Mouse (Mus musculus) lung, adult 2 months (tissue): ENCODE results near the gene Hyal1. TPM values are rescaled to one million over a fixed set of nuclear protein-coding genes. Genes with fewer than 3 reads are reported as not detected.

Source experiments
- DNase-seq: peaks from one replicate; pipeline ENCODE4 v3.0.0; 2022
- H3K4me1 ChIP-seq: fragments of 200-500 bp; 2 replicates; pipeline ENCODE4 v1.6.1; 2011; ENCODE audit warnings: low read length; ENCODE audit not compliant: control insufficient read depth, insufficient read depth
- H3K4me3 ChIP-seq: fragments of 200-500 bp; replicated peaks from 2 replicates; pipeline ENCODE3; 2011; ENCODE audit warnings: low read depth, mild to moderate bottlenecking, control low read depth, low read length; ENCODE audit errors: extremely low read depth
- CTCF ChIP-seq: fragments of 200-500 bp; IDR thresholded peaks from 2 replicates; pipeline ENCODE4 v1.5.1; 2011; ENCODE audit warnings: mild to moderate bottlenecking, low read length, control low read depth; ENCODE audit not compliant: insufficient read depth
- POLR2A ChIP-seq: fragments of 200-500 bp; IDR thresholded peaks from 2 replicates; pipeline ENCODE4 v1.6.1; 2011; ENCODE audit warnings: low read depth, mild to moderate bottlenecking, control low read depth, low read length, borderline replicate concordance; ENCODE audit errors: extremely low read depth
- WGBS: fragments of 180-500 bp; shearing (Covaris S2); methylation state at CpG from one replicate; pipeline ENCODE4 v1.1.7; 2018; 5-methylcytosine and 5-hydroxymethylcytosine counted together
- polyA plus RNA-seq: library from polyadenylated mRNA; depleted of rRNA; stranded (reverse); fragments of >200 nt; gene quantifications from 2 replicates; pipeline ENCODE4 v1.2.3, GENCODE M21; 2012

The Hyal1 gene
- polyA plus RNA-seq, 1 experiment, result 26.5 TPM

DNA sequence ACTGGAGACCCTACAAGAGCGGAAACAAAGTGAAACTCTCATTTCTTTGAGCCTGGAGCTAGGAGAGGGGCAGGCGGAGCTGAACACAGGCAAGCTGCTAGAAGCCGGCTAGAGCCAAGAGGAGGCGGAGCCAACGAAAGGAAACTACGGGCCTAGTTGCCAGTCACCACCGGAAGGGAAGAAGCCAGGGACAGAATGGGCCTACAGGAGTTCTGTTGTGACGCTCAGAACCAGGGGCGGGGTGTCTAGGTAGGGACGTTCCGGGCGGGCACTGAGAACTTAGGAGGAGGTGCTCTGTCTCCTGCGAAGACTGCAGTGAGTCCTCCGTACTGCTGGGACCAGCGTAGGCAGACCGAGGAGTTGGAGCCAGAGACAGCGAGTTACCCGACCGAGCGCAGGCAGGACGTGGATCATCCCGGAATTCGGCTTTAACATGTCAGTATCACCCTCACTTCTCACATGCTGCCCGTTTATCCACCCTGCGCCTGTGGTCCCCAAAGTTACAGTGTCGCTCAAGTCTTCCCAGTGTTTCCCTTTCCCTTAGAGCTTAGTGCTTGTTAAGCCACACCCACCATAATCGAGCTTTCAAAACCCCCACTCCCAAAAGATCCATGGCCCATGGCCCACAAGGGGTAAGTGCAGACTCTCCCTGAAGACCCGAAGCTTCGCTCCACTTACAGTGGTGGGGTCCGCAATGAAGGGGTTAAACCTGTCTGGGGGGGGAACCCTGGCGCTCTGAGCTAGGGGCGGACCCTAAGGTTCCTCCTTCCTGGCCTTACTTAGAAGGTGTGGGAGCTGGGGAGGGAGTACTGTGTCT lies 4.0 kb downstream of the Hyal1 start, which contains the start of gene Hyal3:
Hyal3 (plus strand) TSS at position 318 of the 817 bp plus-strand sequence.
- WGBS, result under 1% methylated on average over 32 of the region's 32 CpGs
- Histone ChIP-seq H3K4me3 (peak within 1 kb of the TSS; percentile 86), H3K4me1 (peaks cover 15% of the 10 kb centered on the region; the same call in 1 of the 2 replicates)
- DNase-seq, result peak; percentile 86
- TF ChIP-seq CTCF (no peak), POLR2A (peak; percentile 96; the same call in 1 of the 2 replicates)

DNA sequence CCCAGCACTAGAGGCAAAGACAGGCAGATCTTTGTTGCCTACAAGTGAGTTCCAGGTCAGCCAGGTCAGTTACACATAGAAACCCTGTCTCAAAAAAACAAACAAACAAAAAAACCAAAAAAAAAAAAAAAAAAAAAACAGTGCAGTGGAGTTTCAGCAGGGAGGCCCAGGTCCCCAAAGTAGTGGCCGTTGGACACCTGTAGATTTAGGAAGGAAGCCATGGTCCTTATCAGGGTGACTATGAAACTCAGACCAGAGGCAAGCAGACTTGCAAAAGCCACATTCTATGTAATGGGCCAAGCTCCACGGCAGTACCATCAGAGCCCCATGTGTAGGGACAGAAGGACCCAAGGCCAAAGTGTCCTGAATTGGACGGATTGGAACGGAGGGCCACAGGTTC lies 4.9 kb downstream of the Hyal1 start:
- Histone ChIP-seq H3K4me3 (peak overlapping the region; percentile 86), H3K4me1 (peaks cover 11% of the 10 kb centered on the region; the same call in 1 of the 2 replicates)
- TF ChIP-seq CTCF (no peak), POLR2A (no peak)
- 58% methylated on average over 4 of the region's 4 CpGs for WGBS
- DNase-seq, result no peak

DNA sequence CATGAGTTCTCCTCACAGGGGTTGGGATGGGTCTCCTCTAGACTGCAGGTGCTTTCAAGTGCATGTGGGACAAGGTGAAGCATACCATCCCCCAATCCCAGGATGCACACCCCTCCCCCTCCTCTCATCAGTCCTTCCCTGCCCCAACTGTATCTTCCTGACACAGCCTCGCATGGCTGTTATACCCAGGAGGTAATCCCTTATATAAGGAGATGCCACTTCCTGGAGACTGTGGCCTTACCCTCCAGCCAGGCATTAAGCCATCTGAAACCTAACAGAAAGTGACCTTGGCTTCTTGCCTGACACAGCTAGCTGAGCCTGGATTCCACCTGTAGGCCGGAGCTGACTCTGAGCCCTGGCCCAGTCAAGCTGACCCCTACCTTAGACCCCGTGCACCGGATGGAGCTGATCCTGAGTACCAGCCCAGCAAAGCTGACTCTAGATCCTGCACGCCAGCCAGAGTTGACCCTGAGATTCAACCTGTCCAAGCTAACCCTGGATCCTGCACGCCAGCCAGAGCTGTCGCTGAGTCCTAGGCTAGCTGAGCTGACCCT lies 5.9 kb downstream of the Hyal1 start:
- Histone ChIP-seq H3K4me1 (peaks cover 9% of the 10 kb centered on the region; the same call in 1 of the 2 replicates), H3K4me3 (no peak overlapping the region)
- TF ChIP-seq POLR2A (no peak), CTCF (no peak)
- 77% methylated on average over 7 of the region's 7 CpGs for WGBS
- DNase-seq, result no peak

DNA sequence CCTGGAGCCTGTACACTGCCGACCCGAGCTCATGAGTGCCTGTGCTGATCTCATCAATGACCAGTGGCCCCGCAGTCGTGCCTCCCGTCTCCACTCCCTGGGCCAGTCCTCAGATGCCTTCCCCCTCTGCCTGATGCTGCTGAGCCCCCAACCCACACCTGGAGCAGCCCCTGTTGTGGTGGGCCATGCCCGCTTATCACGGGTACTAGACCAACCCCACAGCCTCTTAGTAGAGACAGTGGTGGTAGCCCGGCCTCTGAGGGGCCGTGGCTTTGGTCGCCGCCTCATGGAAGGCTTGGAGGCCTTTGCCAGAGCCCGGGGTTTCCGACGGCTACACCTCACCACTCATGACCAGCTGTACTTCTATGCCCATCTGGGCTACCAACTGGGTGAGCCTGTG lies 6.4 kb downstream of the Hyal1 start:
- no peak overlapping the region for H3K4me3 ChIP-seq
- H3K4me1 ChIP-seq, result peaks cover 7% of the 10 kb centered on the region; the same call in 1 of the 2 replicates
- WGBS, result 90% methylated on average over 14 of the region's 14 CpGs
- no peak for DNase-seq
- TF ChIP-seq POLR2A, result no peak
- TF ChIP-seq CTCF, result no peak

DNA sequence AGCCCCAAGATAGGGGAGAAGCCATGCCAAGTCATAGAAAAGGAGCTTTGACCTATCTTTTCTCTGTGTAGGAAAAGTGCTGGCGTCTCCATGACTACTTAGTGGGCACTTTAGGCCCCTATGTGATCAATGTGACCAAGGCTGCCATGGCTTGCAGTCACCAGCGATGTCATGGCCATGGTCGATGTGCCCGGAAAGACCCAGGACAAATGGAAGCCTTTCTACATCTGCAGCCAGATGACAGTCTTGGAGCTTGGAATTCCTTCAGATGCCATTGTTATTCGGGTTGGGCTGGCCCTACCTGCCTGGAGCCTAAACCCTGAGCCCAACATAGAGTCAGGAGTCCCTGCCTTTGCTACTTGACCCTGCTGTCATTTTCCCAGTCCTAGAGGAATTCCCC lies 9.8 kb downstream of the Hyal1 start:
- Histone ChIP-seq H3K4me1 (peaks cover 9% of the 10 kb centered on the region), H3K4me3 (no peak overlapping the region)
- TF ChIP-seq POLR2A, result no peak
- TF ChIP-seq CTCF, result no peak
- WGBS, result 81% methylated on average over 5 of the region's 5 CpGs
- no peak for DNase-seq

DNA sequence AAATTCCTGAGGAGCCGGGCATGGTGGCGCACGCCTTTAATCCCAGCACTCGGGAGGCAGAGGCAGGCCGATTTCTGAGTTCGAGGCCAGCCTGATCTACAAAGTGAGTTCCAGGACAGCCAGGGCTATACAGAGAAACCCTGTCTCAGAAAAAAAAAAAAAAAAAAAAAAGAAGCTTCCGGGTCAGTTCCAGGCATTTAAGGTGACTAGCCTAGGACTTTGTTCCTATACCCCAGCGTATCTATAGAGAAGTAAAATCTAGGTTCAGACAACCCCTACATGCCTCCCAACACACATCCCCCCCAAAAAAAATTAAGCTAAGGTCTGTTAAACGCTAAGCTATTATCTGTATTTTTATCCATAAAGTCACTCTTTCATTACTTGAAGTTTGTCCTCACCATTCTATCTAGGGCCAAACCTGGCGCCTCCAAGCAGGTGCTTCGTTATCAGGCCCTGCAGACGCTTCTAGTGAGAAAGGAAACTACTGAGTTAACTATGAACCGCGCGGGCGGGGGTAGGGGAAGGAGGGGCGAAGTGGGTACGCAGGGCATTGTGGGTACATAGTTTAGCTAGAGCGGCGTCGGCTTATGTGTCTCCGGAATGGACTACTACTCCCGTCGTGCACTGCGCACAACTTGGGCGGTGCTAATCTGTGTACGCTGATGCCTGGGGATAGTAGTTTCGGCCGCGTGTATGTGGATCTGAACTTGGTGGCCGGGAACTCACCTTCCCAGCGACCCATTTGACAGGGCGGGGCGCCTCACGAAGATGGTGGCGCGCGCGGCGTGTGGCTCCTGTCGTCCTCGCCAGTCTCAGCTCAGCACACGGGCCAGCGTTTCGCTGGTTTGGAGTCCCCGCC lies 10.5 kb downstream of the Hyal1 start, which contains the start of gene Ifrd2:
Ifrd2 (plus strand) TSS at position 669 of the 859 bp plus-strand sequence.
- Histone ChIP-seq H3K4me3 (peak within 1 kb of the TSS; percentile 72), H3K4me1 (peaks cover 7% of the 10 kb centered on the region)
- DNase-seq, result peak; percentile 95
- WGBS, result 9% methylated on average over 46 of the region's 46 CpGs
- no peak for TF ChIP-seq CTCF
- no peak for TF ChIP-seq POLR2A

DNA sequence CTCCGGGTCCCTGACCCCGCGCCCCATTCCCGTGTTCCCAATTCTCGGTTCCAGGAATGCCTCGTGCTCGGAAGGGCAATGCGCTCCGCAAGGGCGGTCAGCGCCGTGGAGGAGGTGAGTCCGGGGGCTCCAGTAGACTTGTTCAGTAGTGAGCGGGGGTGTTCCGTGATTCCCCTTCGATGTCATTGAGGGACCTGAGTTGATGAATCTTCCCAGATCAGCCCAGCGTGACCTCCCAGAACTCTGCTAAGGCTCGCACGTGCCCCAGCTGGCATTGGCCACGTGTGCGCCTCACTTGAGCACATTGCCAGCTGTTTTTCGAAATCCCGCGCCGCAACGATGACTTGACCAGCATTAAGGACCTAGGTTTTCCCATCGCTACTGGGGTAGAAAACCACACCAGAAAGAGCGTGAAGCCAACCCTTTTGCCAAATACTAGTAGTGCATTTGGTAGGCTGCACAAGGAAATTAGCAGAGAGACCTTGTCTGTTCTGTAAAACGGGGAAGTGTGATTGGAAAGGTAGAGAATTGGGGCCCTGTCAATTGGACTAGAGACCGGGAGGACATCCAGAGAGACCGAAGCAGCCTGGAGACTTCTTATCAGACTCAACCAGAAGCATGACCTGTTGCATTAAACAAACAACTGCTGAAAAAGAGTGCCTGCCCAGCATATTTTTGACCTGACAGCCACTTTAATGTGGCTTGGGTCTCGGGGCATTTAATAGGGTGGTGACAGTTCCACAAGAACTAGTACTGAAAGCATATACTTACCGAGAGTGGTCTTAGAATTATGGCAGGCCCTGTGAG lies 11.3 kb downstream of the Hyal1 start:
- peak overlapping the region; percentile 72 for H3K4me3 ChIP-seq
- DNase-seq, result no peak
- WGBS, result 2% methylated on average over 33 of the region's 33 CpGs
- peaks cover 7% of the 10 kb centered on the region for H3K4me1 ChIP-seq
- TF ChIP-seq CTCF, result no peak
- no peak for TF ChIP-seq POLR2A

DNA sequence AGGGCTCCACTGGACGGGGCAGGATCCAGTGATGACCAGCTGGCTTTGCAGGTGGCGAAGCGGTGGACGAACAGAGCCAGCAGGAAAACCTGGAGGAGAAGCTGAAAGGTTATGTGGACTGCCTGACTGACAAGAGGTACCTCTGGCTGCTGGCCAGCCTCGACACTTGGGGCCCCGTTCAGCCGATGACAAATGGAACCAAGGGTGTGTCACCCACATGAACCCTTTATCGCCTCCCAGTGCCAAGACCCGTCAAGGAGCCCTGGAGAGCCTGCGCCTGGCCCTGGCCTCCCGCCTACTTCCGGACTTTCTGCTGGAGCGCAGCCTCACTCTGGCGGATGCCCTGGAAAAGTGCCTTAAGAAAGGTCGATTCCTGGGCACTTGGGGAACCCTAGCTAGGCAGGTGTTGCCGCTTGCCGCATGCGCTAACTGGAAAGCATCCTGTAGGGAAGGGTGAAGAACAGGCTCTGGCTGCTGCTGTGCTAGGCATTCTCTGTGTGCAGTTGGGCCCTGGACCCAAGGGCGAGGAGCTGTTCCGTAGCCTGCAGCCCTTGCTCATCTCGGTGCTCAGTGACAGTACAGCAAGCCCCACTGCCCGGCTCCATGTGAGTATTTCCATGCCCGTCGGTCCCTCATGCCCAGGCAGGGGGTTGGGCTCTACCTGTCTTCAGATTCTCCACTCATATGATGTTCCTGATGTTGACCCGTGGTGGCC lies 13.5 kb downstream of the Hyal1 start:
- TF ChIP-seq POLR2A, result 0 out of 2 replicates have a peak, but pooled peaks have one; percentile 9
- no peak for TF ChIP-seq CTCF
- WGBS, result 66% methylated on average over 25 of the region's 25 CpGs
- DNase-seq, result peak; percentile 78
- Histone ChIP-seq H3K4me3 (no peak overlapping the region), H3K4me1 (peaks cover 9% of the 10 kb centered on the region)
